Mouse (Mus musculus) ovary, postnatal 14 days (tissue): Measurements from ENCODE around the gene Apof.
"Not testable (repeated sequence)": the region's sequence is repeated elsewhere in the genome, so short reads cannot be mapped to it uniquely, and the experiment has no call there.

Experiments used
- DNase-seq: peaks from one replicate; pipeline ENCODE4 v3.0.0; 2022; ENCODE audit warnings: low spot score

The Apof gene

GRCm38 (mm10) chr10:128258953-128259352, 9.5 kb upstream of the Apof start:
- DNase-seq, result no peak

GRCm38 (mm10) chr10:128259946-128260345, 8.5 kb upstream of the Apof start:
- DNase-seq, result no peak

GRCm38 (mm10) chr10:128260376-128260775, 8.1 kb upstream of the Apof start:
- DNase-seq, result not testable (repeated sequence)

- DNase-seq, result no peak
Observed at GRCm38 (mm10) chr10:128262300-128262699, 6.2 kb upstream of the Apof start.

DNA sequence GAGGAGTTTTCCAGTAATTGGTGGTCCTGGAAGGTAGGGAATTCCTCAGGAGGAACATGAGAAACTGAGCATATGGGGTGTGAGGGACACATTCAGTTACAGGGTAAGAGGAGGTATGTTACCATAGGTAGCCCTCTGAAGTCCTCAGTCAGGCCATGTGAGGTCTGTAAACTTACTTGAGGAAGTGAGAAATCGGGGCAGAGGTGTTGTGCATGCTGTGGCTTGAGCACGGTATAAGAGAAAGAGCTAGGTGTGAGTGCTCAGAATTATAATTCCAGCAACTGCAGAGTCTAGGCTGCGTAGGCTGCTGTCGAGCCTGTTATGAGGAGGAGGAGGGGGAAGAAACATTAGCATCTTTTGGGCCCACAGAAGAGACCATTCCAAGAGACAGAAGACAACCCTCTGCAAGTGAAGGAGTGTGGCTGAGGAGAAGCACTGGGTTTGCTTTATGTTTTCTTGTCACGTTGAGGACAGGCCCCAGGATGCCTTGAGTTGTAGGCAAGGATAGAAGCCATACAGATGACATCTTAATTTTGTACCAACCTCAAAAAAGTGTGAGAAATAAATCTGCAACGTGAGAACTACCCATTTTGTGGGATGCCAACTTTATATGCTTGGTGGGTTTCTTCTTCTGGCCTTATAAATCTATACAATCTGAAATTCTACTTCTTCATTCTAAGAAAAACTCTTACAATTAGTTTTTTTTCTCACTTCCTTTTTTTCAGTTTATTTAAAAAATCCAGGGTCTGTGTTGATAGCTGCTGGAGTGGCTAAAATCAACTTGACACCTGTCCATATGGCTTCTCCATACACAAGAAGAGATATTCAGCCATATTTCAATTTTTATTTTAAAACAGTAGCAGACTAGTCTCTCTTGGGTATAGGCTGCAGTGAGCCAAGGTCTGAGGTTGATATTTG, 4.8 kb upstream of the Apof start:
- DNase-seq, result no peak

DNA sequence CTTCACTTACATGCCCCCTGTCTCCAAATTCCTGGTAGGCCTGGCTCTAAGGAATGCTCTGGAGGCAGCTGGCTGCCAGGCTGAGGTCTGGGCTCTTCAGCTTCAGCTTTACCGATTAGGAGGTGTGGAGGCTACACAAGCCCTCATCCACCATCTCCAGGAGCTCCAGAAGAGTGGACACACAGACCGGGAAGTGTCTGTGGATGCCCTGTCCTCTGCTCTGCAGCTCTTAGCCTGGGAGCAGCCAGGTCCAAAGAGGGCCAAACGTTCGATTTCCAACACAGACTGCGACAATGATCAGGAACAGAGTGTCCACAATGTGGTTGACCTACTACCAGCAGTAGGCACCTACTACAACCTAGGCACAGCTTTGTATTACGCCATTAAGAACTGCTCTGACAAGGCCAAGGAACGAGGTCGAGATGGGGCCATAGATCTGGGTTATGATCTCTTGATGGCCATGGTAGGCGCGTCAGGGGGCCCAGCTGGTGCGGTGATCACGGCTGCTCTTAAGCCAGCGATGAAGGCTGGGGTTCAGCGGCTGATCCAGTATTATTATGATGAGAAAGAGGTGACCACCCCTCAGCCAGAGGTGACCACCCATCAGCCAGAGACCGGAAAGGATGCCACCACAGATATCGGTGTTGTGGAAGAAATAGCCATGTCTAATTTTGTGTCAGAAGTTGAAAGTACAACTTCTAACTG, 887 bp downstream of the Apof start:
- no peak for DNase-seq

DNA sequence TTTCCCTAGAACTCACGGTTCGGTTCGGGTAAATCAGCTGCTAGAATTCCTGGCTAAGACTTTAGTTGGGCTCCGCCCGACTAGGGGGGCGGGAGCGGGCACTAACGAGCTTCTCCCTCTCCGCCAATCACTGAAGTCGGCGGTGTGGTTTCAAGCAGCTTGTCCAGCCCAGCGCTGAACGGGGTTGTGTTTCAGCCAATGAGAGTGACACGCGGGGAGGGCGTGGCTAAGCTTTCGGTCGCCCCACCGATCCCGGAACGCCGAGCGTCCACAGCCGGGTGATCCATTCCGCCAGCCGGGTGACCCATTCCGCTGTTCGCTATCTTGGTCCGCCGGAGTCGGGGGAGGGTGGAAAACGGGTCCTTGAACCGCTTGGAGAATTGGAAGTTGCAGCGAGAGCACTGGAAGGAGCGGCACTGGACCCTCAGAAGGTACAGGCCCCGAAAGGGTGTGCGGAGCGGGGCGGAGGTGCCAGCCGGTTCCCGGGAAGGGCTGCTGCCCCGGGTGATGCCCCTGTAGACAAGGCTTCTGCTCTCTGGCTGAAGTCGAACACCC, 1.9 kb downstream of the Apof start, which contains the start of gene Stat2:
Stat2 (plus strand) TSS at position 273 of the 555 bp plus-strand sequence.
- peak; percentile 90 for DNase-seq

DNA sequence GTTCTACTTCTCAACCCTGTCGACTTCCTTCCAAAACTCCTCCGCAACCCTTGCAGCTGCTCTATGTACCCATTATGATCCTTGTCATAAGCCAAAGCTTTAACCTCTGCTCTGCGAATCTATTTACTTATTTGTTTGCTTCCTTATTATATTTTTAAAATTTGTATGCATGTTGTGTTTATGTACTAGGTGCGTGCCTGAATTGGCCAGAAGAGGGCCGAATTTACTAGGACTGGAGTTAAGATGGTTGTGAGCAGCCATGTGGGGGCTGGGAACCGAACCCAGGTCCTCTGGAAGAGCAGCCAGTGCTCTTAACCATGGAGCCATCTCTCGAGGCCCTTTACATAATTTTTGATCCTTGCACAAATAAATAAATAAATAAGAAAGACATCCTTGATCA, 2.4 kb downstream of the Apof start:
- no peak for DNase-seq

- no peak for DNase-seq
Observed at GRCm38 (mm10) chr10:128271883-128272282, 3.4 kb downstream of the Apof start.

- not testable (repeated sequence) for DNase-seq
Observed at GRCm38 (mm10) chr10:128272819-128273439, 4.5 kb downstream of the Apof start.

- DNase-seq, result not testable (repeated sequence)
Observed at GRCm38 (mm10) chr10:128275374-128275773, 6.9 kb downstream of the Apof start.

GRCm38 (mm10) chr10:128278158-128278557, 9.7 kb downstream of the Apof start:
- DNase-seq, result no peak

DNA sequence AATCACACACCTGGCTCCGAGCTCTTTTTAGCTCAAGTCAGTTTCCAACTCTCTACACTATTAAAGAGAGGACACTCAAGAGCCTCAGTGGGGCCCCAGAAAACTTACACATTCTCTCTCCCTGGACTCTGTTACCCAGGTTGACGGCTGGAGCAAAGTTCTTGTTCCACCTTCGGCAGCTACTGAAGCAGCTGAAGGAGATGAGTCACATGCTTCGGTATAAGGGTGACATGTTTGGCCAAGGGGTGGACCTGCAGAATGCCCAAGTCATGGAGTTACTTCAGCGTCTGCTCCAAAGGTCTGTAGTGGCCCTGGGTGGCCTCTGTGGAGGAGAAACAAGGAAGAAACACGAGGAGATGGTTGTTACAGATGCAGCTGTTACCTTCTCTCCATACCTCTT, 12.5 kb downstream of the Apof start:
- DNase-seq, result no peak

GRCm38 (mm10) chr10:128281682-128282081, 13.2 kb downstream of the Apof start:
- DNase-seq, result no peak

DNA sequence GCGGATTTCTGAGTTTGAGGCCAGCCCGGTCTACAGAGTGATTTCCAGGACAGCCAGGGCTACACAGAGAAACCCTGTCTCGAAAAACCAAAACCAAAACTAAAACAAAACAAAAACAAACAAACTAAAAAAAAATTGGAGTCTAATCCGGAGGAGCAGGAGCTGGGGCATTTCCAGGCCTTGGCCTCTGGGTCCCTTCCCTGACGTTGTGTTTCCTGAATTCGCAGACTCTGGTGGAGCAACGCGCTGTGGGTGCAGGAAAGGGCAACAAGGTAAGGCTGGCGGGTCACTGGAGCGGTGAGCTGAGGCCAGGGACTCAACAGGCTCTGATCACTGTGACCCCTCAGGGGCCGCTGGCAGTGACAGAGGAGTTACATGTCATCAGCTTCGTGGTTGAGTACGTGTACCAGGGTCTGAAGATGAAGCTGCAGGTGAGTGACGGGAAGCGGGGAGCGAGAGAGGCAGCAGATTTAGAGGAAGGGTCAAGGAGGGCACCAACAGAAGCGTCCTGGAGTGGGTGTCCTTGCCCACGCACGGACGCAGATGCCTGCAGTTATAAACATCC, 14.5 kb downstream of the Apof start:
- no peak for DNase-seq

GRCm38 (mm10) chr10:128283604-128284579, 15.4 kb downstream of the Apof start:
- peak; percentile 61 for DNase-seq

- not testable (repeated sequence) for DNase-seq
Observed at GRCm38 (mm10) chr10:128290594-128290993, 22.1 kb downstream of the Apof start.

DNA sequence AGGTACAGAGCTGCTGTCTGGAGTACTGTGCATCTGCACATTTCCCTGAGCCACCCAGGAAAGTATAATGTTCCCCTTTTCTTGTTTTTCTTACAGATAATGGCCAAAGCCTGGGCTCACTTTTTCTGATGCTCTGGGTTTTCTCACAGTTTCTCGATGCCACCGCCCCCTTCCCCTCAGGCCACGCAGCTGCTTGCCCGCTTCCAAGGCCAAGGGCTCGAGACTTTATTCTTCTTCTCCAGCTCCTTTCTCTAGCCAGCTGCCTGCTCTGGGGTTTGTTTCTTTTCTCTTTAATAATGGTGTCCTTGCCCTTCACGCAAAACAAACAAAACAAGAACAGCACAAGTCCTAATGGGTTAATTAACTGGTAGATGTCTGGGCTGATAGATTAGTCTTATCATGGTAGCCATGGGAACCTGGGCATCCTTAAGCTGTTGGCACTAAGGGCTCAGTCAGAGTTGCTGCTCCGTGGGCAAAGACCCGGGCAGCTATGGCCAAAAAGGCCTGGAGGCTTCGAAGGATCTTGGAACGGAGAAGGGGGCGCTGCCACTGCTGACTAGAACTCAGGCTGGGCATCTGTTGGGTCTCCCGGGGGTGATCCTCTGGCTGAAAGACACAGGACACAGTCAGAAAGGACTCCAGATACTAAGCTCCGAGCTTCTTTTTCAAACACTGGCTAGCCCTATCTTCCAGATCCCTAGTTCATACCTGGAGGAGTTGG, 28.1 kb downstream of the Apof start:
- DNase-seq, result no peak

- no peak for DNase-seq
Observed at GRCm38 (mm10) chr10:128297221-128297620, 28.8 kb downstream of the Apof start.

DNA sequence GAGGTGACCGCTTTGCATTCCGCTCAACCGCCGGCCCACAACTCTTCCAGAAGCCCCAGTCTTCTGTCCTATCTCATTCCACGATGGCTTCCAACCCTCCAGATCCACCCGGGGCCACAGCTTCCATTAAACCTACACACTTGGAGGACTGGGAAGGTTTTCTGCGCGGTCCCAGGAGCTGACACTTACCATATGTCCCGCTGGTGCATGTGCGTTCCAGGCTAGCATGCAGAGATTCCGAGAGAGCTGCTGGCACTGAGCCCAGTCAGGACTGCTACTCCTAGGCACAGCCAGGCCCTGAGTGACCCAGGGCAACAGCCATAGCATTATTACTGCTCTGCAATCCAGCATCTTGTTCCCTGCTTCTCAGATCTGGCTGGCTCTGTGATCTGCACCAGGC, 29.2 kb downstream of the Apof start:
- DNase-seq, result no peak
